Mouse (Mus musculus) Patski (cell line): ENCODE measurements around the gene Dusp8. TPM values are rescaled to one million over a fixed set of nuclear protein-coding genes. Genes with fewer than 3 reads are reported as not detected.

Source experiments
- ATAC-seq: fragments of 100-300 bp; one replicate; pipeline ENCODE4 v1.8.0; 2021
- CTCF ChIA-PET: fragments of 350-600 bp; sonication (Branson Sonifier 250); formaldehyde crosslinking; loops from one replicate; lab custom pipeline; 2022; ENCODE audit warnings: inconsistent platforms; lab: Charles Lee
- POLR2A ChIA-PET: fragments of 350-600 bp; sonication (Branson Sonifier 250); formaldehyde crosslinking; loops from one replicate; lab custom pipeline; 2022; ENCODE audit warnings: antibody characterized with exemption, inconsistent platforms; lab: Charles Lee
- DNase-seq: peaks from one replicate; pipeline ENCODE4 v3.0.0-alpha.2; 2011; ENCODE audit warnings: low read depth, low spot score
- H3K27me3 ChIP-seq: fragments of 371-371 bp; one replicate; pipeline ENCODE4 v1.5.1; 2021
- CTCF ChIP-seq: fragments of 100-300 bp; IDR thresholded peaks from one replicate; pipeline ENCODE4 v1.5.1; 2021
- in situ Hi-C: fragments of 300-500 bp; cut with MboI; formaldehyde crosslinking; loops from 3 replicates; pipeline ENCODE4 v1.11.1; 2018; ENCODE audit warnings: low pct_unique_long_range_greater_than_20kb, mixed read lengths
- polyA plus RNA-seq: library from polyadenylated mRNA; unstranded; gene quantifications from one replicate; pipeline ENCODE4 v1.2.3, GENCODE M21; 2021

Gene Dusp8
- polyA plus RNA-seq, 1 experiment from 2014 or later, result 15.2 TPM

DNA sequence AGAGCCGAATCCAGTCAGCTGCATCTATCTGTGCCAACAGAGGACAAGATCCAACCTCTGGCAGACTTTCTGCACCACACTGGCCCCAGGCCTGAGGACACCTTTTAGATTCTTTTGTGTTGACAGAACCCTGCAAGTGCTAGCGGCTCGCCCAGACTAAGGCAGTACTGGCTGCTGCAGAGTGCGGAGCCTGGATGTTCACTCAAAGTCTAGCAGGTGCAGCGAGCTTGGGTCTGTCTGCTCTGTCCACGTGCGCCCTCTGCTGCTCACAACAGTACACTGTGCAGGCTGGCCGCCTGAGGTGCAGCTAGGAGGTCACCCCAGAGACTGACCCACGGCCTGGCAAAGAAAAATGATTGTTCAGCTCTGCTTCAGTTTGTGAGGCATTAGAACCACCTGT lies 2.1 kb upstream of the Dusp8 start:
- DNase-seq (no peak), ATAC-seq (peak; percentile 38)
- TF ChIP-seq CTCF, result no peak
- POLR2A ChIA-PET, result interaction anchor here (2.1 kb wide), 1 partner anchor 27 kb away, joined by 8 read pairs; no protein-coding TSS in a partner anchor
- no peaks in the 10 kb centered on the region for H3K27me3 ChIP-seq
- CTCF ChIA-PET, result interaction anchor here (0.8 to 5.0 kb wide), 18 partner anchors 9 to 155 kb away, joined by 3 to 67 read pairs (median 4); no protein-coding TSS in a partner anchor
- in situ Hi-C loops, result loop anchor here (5.0 to 25.0 kb wide), 2 partner anchors 35 to 535 kb away; partner anchors contain the start of genes Ap2a2 and Mob2

DNA sequence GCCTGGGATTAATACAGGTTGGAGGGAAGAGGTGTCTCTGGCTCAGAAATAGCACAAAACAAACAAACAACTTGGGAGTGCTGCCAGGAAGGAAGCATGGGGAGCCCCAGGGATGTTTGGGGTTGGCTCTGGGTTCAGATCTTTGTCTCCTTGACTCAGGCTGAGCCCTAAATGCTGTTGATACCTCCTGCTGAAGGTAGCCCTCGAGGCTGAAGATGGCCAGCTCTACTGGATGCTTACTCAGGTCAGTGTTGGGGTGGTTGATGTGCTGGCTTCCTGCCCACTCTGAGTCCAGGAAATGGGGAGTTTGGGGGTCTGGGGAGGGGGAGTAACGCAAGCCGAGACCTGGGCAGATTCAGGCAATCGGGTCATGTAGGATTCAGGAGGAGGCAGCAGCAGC lies 1.1 kb upstream of the Dusp8 start:
- H3K27me3 ChIP-seq, result no peaks in the 10 kb centered on the region
- ChIA-PET POLR2A (interaction anchor here (2.1 kb wide), 1 partner anchor 26 kb away, joined by 8 read pairs; no protein-coding TSS in a partner anchor), CTCF (interaction anchor here (0.9 to 5.0 kb wide), 10 partner anchors 8 to 78 kb away, joined by 3 to 67 read pairs (median 5); no protein-coding TSS in a partner anchor)
- no peak for DNase-seq
- no peak for ATAC-seq
- no peak for TF ChIP-seq CTCF
- in situ Hi-C loops, result loop anchor here (5.0 to 25.0 kb wide), 2 partner anchors 34 to 534 kb away; partner anchors contain the start of genes Ap2a2 and Mob2

DNA sequence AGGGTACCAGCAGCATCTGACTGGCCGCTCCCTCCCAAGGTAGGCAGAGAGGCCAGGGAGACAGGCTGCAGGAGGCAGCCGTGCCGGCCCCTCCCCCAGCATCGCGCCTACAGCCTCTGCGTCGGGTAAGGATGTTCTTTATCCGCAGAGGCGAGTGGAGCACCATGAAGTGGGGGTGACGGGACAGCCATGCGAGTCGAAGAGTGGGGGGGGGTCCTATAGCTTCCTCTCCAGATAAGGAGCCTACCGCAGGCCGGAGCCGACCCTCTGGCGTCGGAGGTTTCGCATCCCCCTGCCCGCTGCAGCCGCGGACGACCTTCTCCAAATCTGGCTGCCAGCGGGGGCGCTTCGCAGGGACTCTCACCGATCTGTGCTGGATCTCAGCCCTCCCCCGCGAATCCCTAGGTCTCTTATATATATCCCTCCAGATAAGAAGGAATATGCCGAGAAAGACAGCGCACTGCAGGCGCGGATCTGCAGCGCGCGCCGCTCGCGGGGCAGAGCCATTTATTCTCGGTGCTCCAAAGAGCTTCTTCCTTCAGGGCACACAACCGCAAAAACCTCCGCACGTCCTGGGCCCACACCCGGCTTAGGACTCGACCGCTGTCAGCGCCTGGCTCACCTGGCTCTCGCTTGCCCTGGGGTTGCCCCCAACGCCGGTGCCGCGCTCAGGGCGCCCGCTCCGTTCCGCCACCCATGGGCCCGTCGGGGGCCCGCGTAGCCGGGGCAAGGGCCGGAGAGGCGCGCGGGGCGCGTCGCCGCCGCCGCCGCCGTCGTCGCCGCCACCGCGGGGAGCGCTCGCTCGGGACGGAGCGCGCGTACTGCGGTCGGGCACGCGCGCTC lies 1.1 kb downstream of the Dusp8 start:
- H3K27me3 ChIP-seq, result no peaks in the 10 kb centered on the region
- DNase-seq, result no peak
- CTCF ChIA-PET, result interaction anchor here (0.9 to 5.0 kb wide), 5 partner anchors 9 to 199 kb away, joined by 3 to 67 read pairs (median 5); no protein-coding TSS in a partner anchor
- in situ Hi-C loops, result loop anchor here (5.0 to 25.0 kb wide), 2 partner anchors 32 to 532 kb away; partner anchors contain the start of genes Ap2a2 and Mob2
- POLR2A ChIA-PET, result interaction anchor here (1.0 to 2.9 kb wide), 4 partner anchors 9 to 23 kb away, joined by 3 to 27 read pairs (median 6); no protein-coding TSS in a partner anchor
- peak; percentile 3 for ATAC-seq
- no peak for TF ChIP-seq CTCF

DNA sequence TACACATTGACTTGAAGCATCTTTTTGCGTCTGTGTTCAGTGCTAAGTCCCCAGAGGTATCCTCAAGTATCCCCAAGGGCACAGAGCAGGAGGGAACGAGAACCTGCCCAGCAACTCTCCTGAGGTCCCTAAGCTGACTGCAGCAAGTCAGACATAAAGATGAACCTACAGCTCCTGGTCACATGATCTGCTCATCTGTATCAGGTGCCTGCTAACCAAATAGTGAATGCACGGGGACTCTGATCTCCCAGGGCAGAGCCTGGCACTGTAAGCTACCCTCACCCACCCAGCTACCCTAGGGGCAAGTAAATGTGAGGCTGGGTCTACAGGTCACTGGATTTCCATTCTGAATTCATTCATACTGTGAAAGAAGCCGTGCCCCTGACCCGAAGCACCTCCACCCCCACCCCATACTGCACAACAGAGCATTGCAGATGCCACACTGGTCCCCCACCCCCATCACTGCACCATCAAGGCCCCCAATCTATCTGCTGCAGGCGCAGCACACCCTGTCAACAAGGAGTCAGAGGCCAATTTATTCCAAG lies 1.9 kb downstream of the Dusp8 start:
- ChIA-PET CTCF (interaction anchor here (0.6 to 0.9 kb wide), 2 partner anchors 23 to 77 kb away, joined by 3 to 4 read pairs; no protein-coding TSS in a partner anchor), POLR2A (interaction anchor here (1.1 to 2.9 kb wide), 2 partner anchors 9 to 17 kb away, joined by 3 to 27 read pairs; no protein-coding TSS in a partner anchor)
- H3K27me3 ChIP-seq, result no peaks in the 10 kb centered on the region
- DNase-seq (no peak), ATAC-seq (no peak)
- in situ Hi-C loops, result loop anchor here (25.0 kb wide), 1 partner anchor 531 kb away; the partner anchor contains the start of gene Ap2a2
- no peak for TF ChIP-seq CTCF

DNA sequence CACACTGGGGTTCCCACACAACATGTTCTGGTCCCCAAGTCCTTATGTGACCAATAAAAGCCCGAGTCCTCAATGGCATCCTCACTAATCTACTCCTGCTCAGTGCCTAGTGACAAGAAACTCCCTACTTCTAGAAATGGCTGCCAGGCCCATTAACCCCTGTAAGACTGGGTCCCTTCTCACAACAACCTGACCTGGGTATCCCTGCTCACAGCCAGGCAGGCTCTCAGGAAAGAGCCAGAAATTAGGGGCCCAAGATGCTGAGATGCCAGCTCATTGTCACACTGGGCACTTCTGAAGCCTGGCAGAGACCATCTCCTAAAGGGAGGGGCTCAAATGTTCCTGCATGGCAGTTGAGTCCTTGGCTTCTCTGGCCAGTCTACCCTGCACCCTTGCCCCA lies 2.7 kb downstream of the Dusp8 start:
- DNase-seq, result no peak
- in situ Hi-C loops, result loop anchor here (25.0 kb wide), 1 partner anchor 531 kb away; the partner anchor contains the start of gene Ap2a2
- no peak for ATAC-seq
- ChIA-PET CTCF (interaction anchor here (1.3 kb wide), 1 partner anchor 22 kb away, joined by 3 read pairs; no protein-coding TSS in a partner anchor), POLR2A (interaction anchor here (1.1 to 2.9 kb wide), 2 partner anchors 8 to 16 kb away, joined by 3 to 27 read pairs; no protein-coding TSS in a partner anchor)
- no peak for TF ChIP-seq CTCF
- H3K27me3 ChIP-seq, result no peaks in the 10 kb centered on the region

DNA sequence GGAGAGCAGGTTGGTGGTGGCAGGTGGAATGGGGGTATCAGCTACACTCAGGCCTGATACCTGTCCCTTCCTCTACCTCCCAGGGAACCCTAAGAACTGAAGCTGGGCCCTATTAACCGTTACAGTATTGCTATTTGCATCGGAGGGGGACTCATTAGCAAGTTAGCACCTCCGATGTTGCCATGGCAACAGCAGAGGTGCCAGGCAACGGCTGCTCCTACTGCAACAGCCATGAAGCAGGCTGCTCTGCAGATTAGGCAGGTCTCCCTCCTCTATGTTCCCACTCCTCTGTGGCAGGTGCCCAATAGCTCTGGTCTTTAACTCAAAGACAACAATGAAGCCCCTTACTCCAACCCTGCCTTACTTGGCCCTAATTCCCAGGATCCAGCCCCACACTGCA lies 3.8 kb downstream of the Dusp8 start:
- ChIA-PET CTCF (interaction anchor here (1.3 kb wide), 2 partner anchors 15 to 21 kb away, joined by 3 read pairs; no protein-coding TSS in a partner anchor), POLR2A (no interaction called here)
- DNase-seq (no peak), ATAC-seq (no peak)
- in situ Hi-C loops, result loop anchor here (25.0 kb wide), 1 partner anchor 530 kb away; the partner anchor contains the start of gene Ap2a2
- H3K27me3 ChIP-seq, result no peaks in the 10 kb centered on the region
- no peak for TF ChIP-seq CTCF

DNA sequence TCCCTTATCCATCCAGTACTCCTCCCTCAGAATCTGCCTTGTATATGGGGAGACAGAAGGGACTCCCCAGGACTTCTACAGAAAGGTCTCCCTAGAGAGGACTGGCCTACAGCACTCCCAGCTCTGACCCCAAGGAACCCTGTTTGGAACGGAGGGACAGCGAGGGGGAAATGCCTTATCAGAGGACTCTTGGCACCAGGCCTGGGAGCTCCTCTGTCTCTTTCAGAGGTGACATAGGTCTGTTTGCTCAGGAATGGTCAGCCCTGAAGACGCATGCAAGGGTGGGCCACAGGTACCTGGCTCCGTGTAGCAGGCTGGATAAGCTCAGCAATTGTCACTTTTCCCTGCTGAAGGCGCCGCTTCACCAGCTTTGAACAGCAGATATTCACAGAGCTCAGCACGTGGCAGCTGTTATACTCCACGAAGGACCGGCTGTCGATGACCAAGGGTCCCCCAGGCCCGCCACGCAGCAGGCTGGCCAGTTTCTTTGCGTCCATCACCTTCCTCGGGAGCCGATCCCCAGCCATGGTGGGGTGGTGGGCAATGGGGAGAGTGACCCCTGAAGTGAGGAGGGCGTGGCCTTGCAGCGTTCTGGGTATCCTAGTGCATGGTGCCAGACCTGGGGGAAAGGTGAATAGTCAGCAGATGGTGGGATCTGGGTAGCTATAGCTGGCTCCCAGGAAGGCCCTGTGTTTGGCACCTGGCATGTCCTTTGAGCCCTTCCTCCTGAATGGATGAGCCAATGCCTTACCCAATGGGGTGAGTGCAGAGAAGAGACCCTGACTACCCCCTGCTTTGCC lies 5.8 kb downstream of the Dusp8 start:
- no peak for DNase-seq
- no peaks in the 10 kb centered on the region for H3K27me3 ChIP-seq
- no peak for ATAC-seq
- ChIA-PET CTCF (interaction anchor here (1.3 to 2.0 kb wide), 4 partner anchors 8 to 74 kb away, joined by 3 to 8 read pairs (median 6); no protein-coding TSS in a partner anchor), POLR2A (no interaction called here)
- in situ Hi-C loops, result loop anchor here (25.0 kb wide), 1 partner anchor 528 kb away; the partner anchor contains the start of gene Ap2a2
- no peak for TF ChIP-seq CTCF

DNA sequence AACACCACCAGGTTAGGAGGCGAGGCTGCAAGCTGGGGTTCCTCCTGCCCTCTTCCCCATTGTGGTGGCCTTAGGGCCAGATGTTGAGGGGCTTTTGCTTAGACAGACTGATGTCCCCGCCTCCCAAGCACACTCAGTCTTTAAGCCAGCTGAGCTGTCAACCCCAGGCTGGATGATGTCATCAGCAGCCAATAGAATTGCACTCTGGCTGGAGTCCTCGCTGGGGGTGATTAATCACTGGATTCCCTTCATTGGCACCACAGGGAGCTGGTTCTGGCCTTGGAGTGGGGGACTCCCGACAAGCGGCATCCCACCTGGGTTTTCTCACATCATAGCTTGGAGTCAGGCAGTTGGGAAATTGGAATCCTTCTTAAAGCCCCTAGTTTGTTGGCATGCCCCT lies 6.8 kb downstream of the Dusp8 start:
- TF ChIP-seq CTCF, result no peak
- ChIA-PET POLR2A (no interaction called here), CTCF (interaction anchor here (1.3 to 2.0 kb wide), 2 partner anchors 9 to 18 kb away, joined by 4 to 8 read pairs; no protein-coding TSS in a partner anchor)
- DNase-seq (peak; percentile 87), ATAC-seq (peak; percentile 23)
- H3K27me3 ChIP-seq, result no peaks in the 10 kb centered on the region
- in situ Hi-C loops, result loop anchor here (25.0 kb wide), 1 partner anchor 527 kb away; the partner anchor contains the start of gene Ap2a2

DNA sequence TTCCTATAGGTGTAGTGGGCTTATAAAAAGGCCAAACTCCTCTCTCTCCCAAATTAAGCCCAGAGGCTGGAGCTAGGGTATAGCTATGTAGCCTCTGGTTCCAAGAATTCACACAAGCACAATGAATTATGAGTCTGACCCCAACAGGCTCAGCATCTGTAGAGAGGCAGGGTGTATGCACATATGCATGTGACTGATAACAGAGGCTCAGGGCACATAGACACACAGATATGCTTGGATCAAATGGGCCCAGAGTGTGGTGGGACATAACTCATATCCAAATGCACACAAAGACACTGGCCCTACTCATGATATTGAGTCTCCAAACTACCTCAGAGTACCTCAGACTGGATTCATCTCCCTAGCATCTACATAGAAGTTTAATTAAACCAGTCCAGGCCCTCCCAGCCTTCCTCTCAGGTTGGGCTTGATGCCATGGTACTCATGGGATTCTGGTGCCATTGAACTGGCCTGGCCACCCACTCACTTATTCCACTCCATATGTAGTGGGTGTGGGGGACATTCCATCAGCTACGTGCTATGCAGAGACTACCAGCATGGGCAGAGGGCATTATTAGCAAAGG lies 8.5 kb downstream of the Dusp8 start:
- no peak for TF ChIP-seq CTCF
- CTCF ChIA-PET, result interaction anchor here (1.1 to 1.6 kb wide), 4 partner anchors 10 to 19 kb away, joined by 3 to 5 read pairs (median 4); no protein-coding TSS in a partner anchor
- DNase-seq, result no peak
- in situ Hi-C loops, result loop anchor here (25.0 kb wide), 1 partner anchor 525 kb away; the partner anchor contains the start of gene Ap2a2
- no peak for ATAC-seq
- no peaks in the 10 kb centered on the region for H3K27me3 ChIP-seq
- POLR2A ChIA-PET, result interaction anchor here (1.3 to 3.9 kb wide), 3 partner anchors 7 to 35 kb away, joined by 5 to 27 read pairs (median 7); partner anchors contain the start of gene Dusp8
